ENCODE assay signal across 11 mouse cellular contexts in the genomic region with DNA sequence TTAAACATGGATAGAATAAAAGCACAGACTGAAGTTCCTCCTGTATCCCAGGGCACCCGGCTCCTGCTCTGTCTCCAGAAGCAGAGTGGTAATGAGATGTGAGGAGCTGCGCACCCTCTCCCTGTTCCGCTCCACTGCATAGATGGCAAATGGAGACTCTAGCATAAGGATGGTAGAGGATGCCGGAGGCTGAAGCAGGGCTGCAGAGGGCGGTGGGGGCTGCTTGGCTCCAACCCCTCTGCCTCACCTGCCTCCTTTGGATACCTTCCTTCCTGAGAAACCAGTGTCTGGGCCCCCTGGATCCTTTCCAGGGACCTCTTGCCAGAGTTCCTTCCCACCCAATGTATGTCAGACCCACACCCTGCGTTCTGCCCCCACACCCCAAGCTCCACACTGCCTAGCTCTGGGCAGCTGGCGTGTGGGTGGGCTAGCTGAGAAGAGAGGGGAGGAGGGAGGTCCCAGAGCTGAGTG. TPM values are rescaled to one million over a fixed set of nuclear protein-coding genes. Genes with fewer than 3 reads are reported as not detected.
A peak's percentile ranks its signal among the peaks of the same experiment; 100 is the strongest.
DNase-seq lines count a peak whose midpoint lies in the region; ATAC-seq lines count a peak whose summit lies in the region.
"Had no signal": no experiment of that assay in that cellular context is flagged by ENCODE, and none has a peak within 500 bp of the region (broad histone marks: within the 10 kb centered on the region; RNA-seq: fewer than 3 reads in every experiment).

No protein-coding gene starts in this region.

- no peak for ATAC-seq in cerebellum, adult (ENCODE audit: insufficient number of reproducible peaks, low FRiP score, low TSS enrichment)
- no peak for ATAC-seq in neural tube, embryonic 11.5 days (ENCODE audit: insufficient read depth, low FRiP score, low TSS enrichment)
- ATAC-seq: activated CD4-positive, CD25-positive, alpha-beta regulatory T cell, adult 4 months had no signal

- H3K4me2 ChIP-seq in neural tube, embryonic 11.5 days (ENCODE audit: low read depth): peak overlapping the region; percentile 85
- H3K4me2 ChIP-seq: lung, embryonic 15.5 days had no signal

- H3K27me3 ChIP-seq in neural tube, embryonic 11.5 days (ENCODE audit: control insufficient read depth, insufficient read depth, low read length): peaks cover 21% of the 10 kb centered on the region

- peaks cover 25% of the 10 kb centered on the region for H3K4me1 ChIP-seq in neural tube, embryonic 11.5 days (ENCODE audit: control insufficient read depth, insufficient read depth, low read length)

- peak; percentile 73 for DNase-seq in cerebellum, adult 11-12 months
- no peak for DNase-seq in neural tube, embryonic 11.5 days (ENCODE audit: low spot score)
- DNase-seq in neural tube, embryonic 10.5 days (ENCODE audit: extremely low spot score, low spot score): no peak
- peak; percentile 67 to 79 for DNase-seq in left cerebral cortex, postnatal 36 days (ENCODE audit: low spot score in 2 of 2)
- peak; percentile 48 for DNase-seq in right cerebral cortex, postnatal 14 days
- DNase-seq in lung, postnatal 10 days: no peak
- DNase-seq in thymus, adult 18-20 months: no peak

- H3K4me3 ChIP-seq in neural tube, embryonic 11.5 days (ENCODE audit: low read depth, low read length): peak overlapping the region; percentile 10; the same call in 1 of the 2 replicates
- H3K4me3 ChIP-seq: limb, embryonic 10.5 days; lung, embryonic 15.5 days had no signal

- no peaks in the 10 kb centered on the region for H3K9me3 ChIP-seq in neural tube, embryonic 11.5 days (ENCODE audit: control insufficient read depth, low read length)
- H3K9me3 ChIP-seq: limb, embryonic 10.5 days; lung, embryonic 15.5 days had no signal

- no peak overlapping the region for H3K27ac ChIP-seq in neural tube, embryonic 11.5 days (ENCODE audit: low read depth, low read length)
- H3K27ac ChIP-seq: limb, embryonic 10.5 days; lung, embryonic 15.5 days had no signal

- 83% methylated on average over 7 of the region's 7 CpGs for WGBS in neural tube, embryonic 11.5 days

- intact Hi-C loops in left cerebral cortex, postnatal 36 days (cut with DNase I): loop anchor here (5.0 kb wide), 1 partner anchor 41 kb away; no protein-coding TSS in a partner anchor

- no peak overlapping the region for H3K9ac ChIP-seq in neural tube, embryonic 11.5 days (ENCODE audit: low read length)
- H3K9ac ChIP-seq: lung, embryonic 15.5 days had no signal

- H3K36me3 ChIP-seq in neural tube, embryonic 11.5 days (ENCODE audit: control insufficient read depth, insufficient read depth, low read length): peaks cover 3% of the 10 kb centered on the region; the same call in 1 of the 2 replicates
- H3K36me3 ChIP-seq: limb, embryonic 10.5 days; lung, embryonic 15.5 days had no signal

RNA-seq across cellular contexts. Expression of a gene that starts 3.5 kb away (rescaled TPM):
- polyA plus RNA-seq in neural tube, embryonic 11.5 days (2014; fragmentation: Nextera tagmentation; extraction: Ambion mirVana): 46.7 and 51.5 TPM in 2 replicates
- total RNA-seq in left cerebral cortex, postnatal 36 days (2021): 100 to 1,000 TPM; 469 to 527 TPM

RNA-seq across cellular contexts. Expression of a gene that starts 11.0 kb away (rescaled TPM):
- polyA plus RNA-seq in neural tube, embryonic 11.5 days (2014; fragmentation: Nextera tagmentation; extraction: Ambion mirVana): 174 and 184 TPM in 2 replicates
- 10 to 100 TPM; 56.7 to 64.8 TPM for total RNA-seq in left cerebral cortex, postnatal 36 days (2021)

RNA-seq across cellular contexts. Expression of a gene that starts 30.7 kb away (rescaled TPM):
- 26.6 and 28.4 TPM in 2 replicates for polyA plus RNA-seq in neural tube, embryonic 11.5 days (2014; fragmentation: Nextera tagmentation; extraction: Ambion mirVana)
- under 1 TPM; 0.39 to 0.50 TPM for total RNA-seq in left cerebral cortex, postnatal 36 days (2021)

RNA-seq across cellular contexts. Expression of a gene that starts 33.4 kb away (rescaled TPM):
- polyA plus RNA-seq in neural tube, embryonic 11.5 days (2014; fragmentation: Nextera tagmentation; extraction: Ambion mirVana): 54.2 and 54.8 TPM in 2 replicates
- 10 to 100 TPM; 58.3 to 60.1 TPM for total RNA-seq in left cerebral cortex, postnatal 36 days (2021)

RNA-seq across cellular contexts. Expression of a gene that starts 50.8 kb away (rescaled TPM):
- polyA plus RNA-seq in neural tube, embryonic 11.5 days (2014; fragmentation: Nextera tagmentation; extraction: Ambion mirVana): 11.6 and 12.0 TPM in 2 replicates
- 100 to 1,000 TPM; 116 to 117 TPM for total RNA-seq in left cerebral cortex, postnatal 36 days (2021)
- polyA plus RNA-seq: activated CD4-positive, CD25-positive, alpha-beta regulatory T cell, adult 4 months had no signal

Comparison
In these comparisons a context has a peak if more than half of its experiments do, and no peak if none do; other contexts are left out.
1. DNase-seq: peak in cerebellum, adult 11-12 months (single experiment), left cerebral cortex, postnatal 36 days (2 of 2) and right cerebral cortex, postnatal 14 days (single experiment); none in neural tube, embryonic 11.5 days (single experiment), neural tube, embryonic 10.5 days (single experiment), lung, postnatal 10 days (single experiment) and thymus, adult 18-20 months (0 of 2).